Mouse (Mus musculus) C2C12 (cell line): ENCODE data around the gene Trappc12. TPM values are rescaled to one million over a fixed set of nuclear protein-coding genes. Genes with fewer than 3 reads are reported as not detected.

ENCODE experiments used
- H3K27me3 ChIP-seq: one replicate; pipeline ENCODE4 v1.6.1; 2011; ENCODE audit not compliant: control insufficient read depth, insufficient read depth, insufficient read length
- H3K36me3 ChIP-seq: one replicate; pipeline ENCODE4 v1.6.1; 2011; ENCODE audit not compliant: control insufficient read depth, insufficient read depth
- H3K4me3 ChIP-seq: one replicate; pipeline ENCODE4 v1.5.1; 2011; ENCODE audit warnings: mild to moderate bottlenecking, control low read depth; ENCODE audit not compliant: poor library complexity, insufficient read depth, severe bottlenecking
- H3K79me2 ChIP-seq: one replicate; pipeline ENCODE4 v1.6.1; 2011; ENCODE audit not compliant: control insufficient read depth, insufficient read depth
- H3K79me3 ChIP-seq: one replicate; pipeline ENCODE4 v1.6.1; 2011; ENCODE audit warnings: low read depth, control low read depth
- H3ac ChIP-seq: one replicate; pipeline ENCODE3; 2011; ENCODE audit warnings: low read depth; ENCODE audit not compliant: control insufficient read depth, insufficient read length
- CEBPB ChIP-seq: IDR thresholded peaks from one replicate; pipeline ENCODE4 v1.6.1; 2011; ENCODE audit warnings: low read depth, mild to moderate bottlenecking, control low read depth, moderate library complexity
- CTCF ChIP-seq: IDR thresholded peaks from one replicate; pipeline ENCODE4 v1.5.1; 2011; ENCODE audit not compliant: control insufficient read depth, insufficient read depth, insufficient read length
- FOSL1 ChIP-seq: IDR thresholded peaks from one replicate; pipeline ENCODE4 v1.8.0; 2011; ENCODE audit warnings: mild to moderate bottlenecking, low read length; ENCODE audit not compliant: poor library complexity, insufficient read depth, severe bottlenecking
- MAX ChIP-seq: IDR thresholded peaks from one replicate; pipeline ENCODE4 v1.6.1; 2011; ENCODE audit warnings: mild to moderate bottlenecking, control low read depth
- MYOD1 ChIP-seq: IDR thresholded peaks from one replicate; pipeline ENCODE4 v1.6.1; 2011; ENCODE audit warnings: low read depth; ENCODE audit not compliant: control insufficient read depth, insufficient read length
- MYOG ChIP-seq: IDR thresholded peaks from one replicate; pipeline ENCODE4 v1.6.1; 2011; ENCODE audit not compliant: control insufficient read depth, insufficient read length; ENCODE audit errors: extremely low read depth
- USF1 ChIP-seq: IDR thresholded peaks from one replicate; pipeline ENCODE4 v1.6.1; 2011; ENCODE audit warnings: low read depth, mild to moderate bottlenecking, control low read depth, moderate library complexity
- polyA plus RNA-seq: library from polyadenylated mRNA; unstranded; fragments of >200 nt; fragmentation: generic; extraction: Trizol; gene quantifications from one replicate; pipeline ENCODE4 v1.2.1, GENCODE M21; 2012; ENCODE audit warnings: missing spikeins

The Trappc12 gene
- polyA plus RNA-seq, 1 experiment, result 14.6 TPM

GRCm38 (mm10) chr12:28685771-28686170 is 64.5 kb downstream of the Trappc12 start:
- no peak overlapping the region for H3ac ChIP-seq
- no peak for TF ChIP-seq MYOG
- no peak for TF ChIP-seq MYOD1
- TF ChIP-seq USF1, result no peak
- TF ChIP-seq CEBPB, result no peak
- TF ChIP-seq FOSL1, result no peak
- no peak for TF ChIP-seq MAX
- no peak for TF ChIP-seq CTCF
- H3K79me3 ChIP-seq, result no peaks in the 10 kb centered on the region
- no peak overlapping the region for H3K4me3 ChIP-seq
- H3K79me2 ChIP-seq, result no peaks in the 10 kb centered on the region
- H3K36me3 ChIP-seq, result peaks cover 8% of the 10 kb centered on the region
- no peaks in the 10 kb centered on the region for H3K27me3 ChIP-seq

GRCm38 (mm10) chr12:28684674-28685073 is 65.6 kb downstream of the Trappc12 start:
- no peaks in the 10 kb centered on the region for H3K27me3 ChIP-seq
- no peaks in the 10 kb centered on the region for H3K79me2 ChIP-seq
- H3K79me3 ChIP-seq, result no peaks in the 10 kb centered on the region
- H3K4me3 ChIP-seq, result no peak overlapping the region
- no peak for TF ChIP-seq CEBPB
- TF ChIP-seq MYOG, result no peak
- no peak for TF ChIP-seq USF1
- no peak for TF ChIP-seq MAX
- H3K36me3 ChIP-seq, result no peaks in the 10 kb centered on the region
- H3ac ChIP-seq, result no peak overlapping the region

GRCm38 (mm10) chr12:28675925-28676209 is 74.4 kb downstream of the Trappc12 start:
- TF ChIP-seq MAX, result no peak
- TF ChIP-seq FOSL1, result no peak
- no peak for TF ChIP-seq USF1
- no peak for TF ChIP-seq CEBPB
- Histone ChIP-seq H3ac (peak overlapping the region; percentile 18), H3K79me2 (no peaks in the 10 kb centered on the region), H3K79me3 (no peaks in the 10 kb centered on the region), H3K4me3 (no peak overlapping the region), H3K36me3 (no peaks in the 10 kb centered on the region), H3K27me3 (no peaks in the 10 kb centered on the region)

GRCm38 (mm10) chr12:28675121-28675924 is 74.9 kb downstream of the Trappc12 start, which contains the start of gene Adi1:
Adi1 (plus strand) TSS chr12:28675231.
- Histone ChIP-seq H3K4me3 (peak within 1 kb of the TSS; percentile 36), H3K79me2 (no peaks in the 10 kb centered on the region), H3ac (peak within 1 kb of the TSS; percentile 86), H3K36me3 (no peaks in the 10 kb centered on the region), H3K79me3 (no peaks in the 10 kb centered on the region), H3K27me3 (no peaks in the 10 kb centered on the region)
- TF ChIP-seq MAX (peak; percentile 50), USF1 (peak; percentile 37), CTCF (no peak), MYOG (no peak)

- Histone ChIP-seq H3K79me3 (no peaks in the 10 kb centered on the region), H3K36me3 (no peaks in the 10 kb centered on the region), H3K27me3 (no peaks in the 10 kb centered on the region), H3ac (no peak overlapping the region), H3K4me3 (no peak overlapping the region), H3K79me2 (no peaks in the 10 kb centered on the region)
- no peak for TF ChIP-seq MYOG
- TF ChIP-seq FOSL1, result no peak
- TF ChIP-seq MAX, result no peak
- TF ChIP-seq CTCF, result no peak
Measured at GRCm38 (mm10) chr12:28674038-28674720, 76.1 kb downstream of the Trappc12 start.

GRCm38 (mm10) chr12:28667287-28667686 is 83.0 kb downstream of the Trappc12 start:
- Histone ChIP-seq H3K27me3 (no peaks in the 10 kb centered on the region), H3K79me3 (no peaks in the 10 kb centered on the region), H3K4me3 (no peak overlapping the region), H3K36me3 (no peaks in the 10 kb centered on the region), H3K79me2 (no peaks in the 10 kb centered on the region), H3ac (no peak overlapping the region)
- TF ChIP-seq CTCF, result no peak
- no peak for TF ChIP-seq MYOD1
- no peak for TF ChIP-seq MYOG
- no peak for TF ChIP-seq CEBPB
- no peak for TF ChIP-seq USF1
- TF ChIP-seq FOSL1, result no peak
- no peak for TF ChIP-seq MAX
